Mouse (Mus musculus): ENCODE data around the gene Nbr1. TPM values are rescaled to one million over a fixed set of nuclear protein-coding genes. Genes with fewer than 3 reads are reported as not detected.

Gene Nbr1
- 100 to 1,000 TPM; 161 to 165 TPM for total RNA-seq (2021)
- long read RNA-seq, full-length matches to known transcripts, result 14 of 41 reads
- long read RNA-seq, partial matches to known transcripts, result 22 of 41 reads
- long read RNA-seq, other reads (novel, unspliced or antisense), result 5 of 41 reads

DNA sequence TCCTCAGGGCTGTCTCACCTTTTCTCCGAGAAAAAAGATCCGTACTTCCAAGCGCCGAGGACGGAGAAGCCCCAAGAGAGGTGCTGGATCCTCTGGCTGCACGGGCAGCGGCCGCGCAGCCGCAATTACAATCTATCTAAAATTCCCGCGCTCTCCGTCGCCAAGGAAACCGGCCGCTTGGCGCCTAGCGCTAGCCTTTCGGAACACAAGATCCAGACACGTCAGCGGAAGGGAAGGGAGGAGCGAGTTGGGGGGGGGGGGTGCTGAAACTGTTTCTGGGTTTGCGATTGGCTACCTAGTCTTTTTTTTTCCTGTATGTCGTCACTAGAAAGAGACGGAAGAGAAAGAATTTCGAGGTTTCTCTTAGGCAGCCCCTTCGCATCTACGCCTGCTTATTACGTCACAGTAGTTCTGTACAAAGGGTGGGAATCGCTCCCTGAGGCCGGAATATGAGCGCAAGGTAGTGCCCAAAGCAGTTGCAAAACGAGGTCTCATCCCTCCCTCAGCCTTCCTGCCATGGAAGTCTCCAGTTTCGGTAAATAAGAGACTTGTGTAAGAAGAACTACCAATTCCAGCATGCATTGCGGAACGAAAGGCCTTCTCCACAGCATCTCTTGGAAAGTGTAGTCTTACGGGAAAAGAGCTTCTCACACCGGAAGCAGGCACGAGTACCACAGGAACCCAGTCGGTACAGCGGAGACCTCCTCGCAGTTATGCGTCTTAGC lies at the start of gene Nbr1, which contains the start of gene Brca1:
Gene Nbr1 (plus strand): TSS at position 399 of the 725 bp plus-strand sequence.
Gene Brca1 (minus strand): TSS at position 205 of the 725 bp plus-strand sequence.
- peak; percentile 82 to 87 for DNase-seq (ENCODE audit: low spot score in 2 of 2)

DNA sequence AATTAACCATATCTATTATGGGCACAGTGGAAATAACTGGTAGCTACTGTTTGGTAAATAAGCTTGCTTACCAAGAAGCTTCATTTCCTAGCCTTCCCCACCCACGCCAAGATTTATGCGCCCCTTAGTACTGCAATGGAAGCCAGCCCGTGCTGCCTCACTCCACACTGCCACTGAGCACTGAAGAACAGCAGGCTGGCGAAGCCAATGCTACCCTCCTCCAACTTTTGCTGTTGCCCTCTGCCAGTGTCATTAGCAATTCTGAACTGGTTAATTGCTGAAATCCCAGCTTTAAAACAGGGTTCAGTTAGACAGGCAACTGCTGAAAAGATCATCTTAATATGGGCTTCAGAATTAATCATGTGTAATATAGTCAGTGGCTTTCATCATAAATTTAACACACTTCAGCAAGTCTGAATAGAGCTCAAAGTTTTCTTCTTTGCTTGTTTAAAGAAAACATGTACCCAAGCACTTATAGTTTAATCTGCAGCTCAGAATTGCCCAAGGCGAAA lies 45.6 kb upstream of the Nbr1 start:
- peak; percentile 23 to 38 for DNase-seq (ENCODE audit: low spot score in 2 of 2)

DNA sequence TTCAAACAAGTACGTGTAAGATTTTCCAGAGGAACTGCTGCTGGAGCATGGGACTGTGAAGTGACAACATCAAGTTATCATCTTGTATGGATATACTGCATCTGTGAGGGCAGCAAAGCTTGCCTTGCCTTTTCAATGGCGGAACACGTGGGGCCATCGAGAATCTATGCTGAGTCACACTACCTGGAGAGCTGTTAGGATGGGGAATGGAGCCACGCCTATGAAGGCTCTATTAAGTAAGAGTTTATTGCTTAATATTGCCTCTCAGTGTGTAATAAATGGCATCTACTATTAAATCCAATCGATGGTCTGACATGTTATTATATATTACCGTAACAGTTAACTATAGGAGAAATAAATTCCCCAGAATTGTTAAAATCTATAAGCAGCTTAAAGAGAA lies 44.9 kb upstream of the Nbr1 start:
- no peak for DNase-seq (ENCODE audit: low spot score in 2 of 2)

DNA sequence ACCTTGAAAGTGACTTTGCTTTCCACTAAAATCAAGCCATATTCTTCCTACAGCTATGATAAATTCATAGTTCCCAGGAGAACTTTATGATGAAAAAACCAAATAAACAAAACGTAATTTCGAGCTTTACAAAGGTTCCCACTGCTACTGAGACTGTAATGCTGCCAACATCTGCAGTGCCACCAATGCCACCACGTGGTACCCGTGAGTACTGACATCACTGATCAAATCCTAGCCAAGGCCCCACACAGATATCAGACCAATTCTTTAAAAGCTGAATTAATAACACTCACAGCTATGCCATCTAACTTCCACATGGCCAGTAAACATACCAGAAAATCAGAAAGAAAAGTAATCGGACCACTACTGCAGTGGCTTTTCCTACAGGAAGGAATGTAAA lies 33.0 kb upstream of the Nbr1 start:
- DNase-seq (ENCODE audit: low spot score in 2 of 2), result peak in 1 of 2 experiments; percentile 28

DNA sequence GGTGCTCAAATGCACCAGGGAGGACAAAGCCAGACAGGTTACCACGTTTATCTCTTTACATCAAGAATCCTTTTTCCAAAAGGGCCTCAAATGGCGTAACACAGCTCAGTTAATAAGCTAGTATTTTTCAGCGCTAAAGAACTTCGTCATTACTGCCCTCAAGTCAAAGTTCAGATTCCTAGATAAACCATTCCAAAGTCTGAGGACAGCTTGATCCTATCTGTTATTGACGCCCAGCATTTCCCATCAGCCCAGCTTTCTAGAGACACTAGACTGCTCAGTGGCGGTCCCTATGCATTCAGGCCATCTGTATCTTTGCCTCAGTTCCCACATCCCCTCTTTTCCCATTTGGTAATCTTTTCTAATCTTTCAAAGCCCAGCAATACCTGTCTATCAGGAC lies 32.6 kb upstream of the Nbr1 start:
- no peak for DNase-seq (ENCODE audit: low spot score in 2 of 2)

DNA sequence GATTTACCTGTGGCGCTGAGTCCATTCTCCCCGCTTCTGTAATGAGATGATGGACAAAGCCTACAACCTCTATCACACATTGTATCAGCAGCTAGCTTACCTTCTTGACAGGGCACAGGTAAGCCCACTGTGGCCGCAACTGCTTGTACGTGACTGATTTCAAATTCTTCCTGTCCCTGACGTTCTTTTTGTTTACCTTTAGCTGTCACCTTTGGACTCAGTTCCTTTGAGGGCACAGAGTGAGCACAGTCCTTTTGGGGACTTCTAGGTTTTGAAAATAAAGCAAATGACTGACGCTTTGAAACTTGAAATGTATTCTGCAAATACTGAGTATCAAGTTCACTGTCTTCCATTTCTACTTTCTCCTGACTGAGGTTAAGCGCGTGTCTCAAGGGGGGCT lies 27.5 kb upstream of the Nbr1 start:
- DNase-seq (ENCODE audit: low spot score in 2 of 2), result no peak

DNA sequence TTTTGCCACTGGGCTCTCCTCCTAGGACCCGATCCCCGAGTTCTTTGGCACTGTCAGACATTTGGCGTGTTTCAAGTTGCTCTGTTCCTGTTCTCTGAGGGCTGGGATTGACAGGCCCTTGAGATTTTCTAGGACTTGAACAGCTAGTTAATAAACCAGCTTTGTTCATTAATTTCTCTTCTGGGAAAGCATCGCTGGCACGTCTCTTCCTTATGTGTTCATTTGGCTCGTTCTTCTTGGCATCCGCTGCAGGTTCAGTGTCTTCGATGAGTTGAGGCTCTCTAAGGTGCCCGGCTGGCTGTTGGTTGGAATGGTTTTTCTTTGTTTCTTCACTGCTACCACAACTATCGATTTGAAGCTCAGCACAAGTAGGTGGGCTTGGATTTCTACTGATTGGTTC lies 26.9 kb upstream of the Nbr1 start:
- no peak for DNase-seq (ENCODE audit: low spot score in 2 of 2)

DNA sequence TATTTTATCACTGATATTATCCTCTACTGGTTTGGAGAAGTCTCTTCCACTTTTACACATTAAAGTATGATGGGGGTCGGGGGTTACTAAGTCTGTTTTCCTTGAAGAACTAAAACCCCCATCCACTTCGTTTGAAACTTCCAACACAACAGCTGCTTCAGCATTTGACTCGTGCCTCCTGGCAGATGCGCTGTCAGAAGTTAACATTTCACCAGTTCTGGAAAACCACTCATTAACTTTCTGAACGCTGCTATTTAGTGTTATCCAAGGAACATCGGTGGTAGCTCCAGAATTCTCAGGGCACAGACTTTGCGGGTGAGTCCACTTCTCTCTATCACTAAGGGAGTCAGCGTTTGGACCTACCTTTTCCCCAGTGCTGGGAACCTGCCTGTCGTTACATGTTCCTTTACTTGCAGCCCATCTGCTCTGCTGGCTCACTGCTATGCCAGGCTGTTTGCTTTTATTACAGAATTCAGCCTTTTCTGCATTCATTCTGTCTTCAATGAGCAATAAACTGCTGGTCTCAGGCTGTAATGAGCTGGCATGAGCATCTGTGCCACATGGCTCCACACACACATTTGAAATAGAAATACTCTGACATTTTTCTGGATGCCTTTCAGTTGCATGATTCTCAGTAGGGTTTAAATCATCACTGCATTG lies 25.9 kb upstream of the Nbr1 start:
- DNase-seq (ENCODE audit: low spot score in 2 of 2), result peak; percentile 57 to 63

DNA sequence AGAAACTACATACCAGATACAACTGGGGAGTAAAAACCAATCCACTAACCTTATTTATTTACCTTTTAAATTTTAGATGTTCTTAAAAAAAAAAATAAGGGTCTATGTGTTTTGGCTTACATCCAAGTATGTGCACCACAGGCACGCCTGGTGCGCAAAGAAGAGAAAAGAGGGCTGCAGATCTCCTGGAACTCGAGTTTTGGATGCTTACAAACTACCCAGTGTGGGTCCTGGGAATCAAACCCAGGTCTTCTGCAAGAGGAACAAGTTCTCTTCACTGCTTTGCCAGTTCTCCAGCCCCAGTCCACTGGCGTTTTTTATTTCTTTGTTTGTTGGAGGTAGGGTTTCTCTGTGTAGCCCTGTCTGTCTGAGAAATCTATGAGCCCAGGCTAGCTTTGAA lies 25.3 kb upstream of the Nbr1 start:
- no peak for DNase-seq (ENCODE audit: low spot score in 2 of 2)

DNA sequence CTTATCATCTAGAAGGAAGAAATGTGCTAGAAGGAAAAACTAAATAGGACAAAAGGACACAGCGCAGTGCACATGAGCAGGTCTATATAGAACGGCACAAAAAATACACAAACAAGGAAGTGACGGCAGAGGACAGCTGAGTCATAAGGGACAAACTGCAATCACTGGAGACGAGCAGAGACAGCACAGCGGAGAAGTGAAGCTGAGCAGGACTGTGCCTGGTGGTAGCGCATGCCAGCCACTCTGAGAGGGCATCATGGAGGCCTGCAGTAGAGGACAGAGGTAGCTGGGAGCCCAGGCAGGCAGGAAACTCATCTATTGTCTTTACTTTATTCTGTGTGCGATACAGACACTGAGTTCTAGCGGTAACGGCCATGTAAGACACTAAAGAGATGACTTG lies 8.4 kb upstream of the Nbr1 start:
- no peak for DNase-seq (ENCODE audit: low spot score in 2 of 2)

DNA sequence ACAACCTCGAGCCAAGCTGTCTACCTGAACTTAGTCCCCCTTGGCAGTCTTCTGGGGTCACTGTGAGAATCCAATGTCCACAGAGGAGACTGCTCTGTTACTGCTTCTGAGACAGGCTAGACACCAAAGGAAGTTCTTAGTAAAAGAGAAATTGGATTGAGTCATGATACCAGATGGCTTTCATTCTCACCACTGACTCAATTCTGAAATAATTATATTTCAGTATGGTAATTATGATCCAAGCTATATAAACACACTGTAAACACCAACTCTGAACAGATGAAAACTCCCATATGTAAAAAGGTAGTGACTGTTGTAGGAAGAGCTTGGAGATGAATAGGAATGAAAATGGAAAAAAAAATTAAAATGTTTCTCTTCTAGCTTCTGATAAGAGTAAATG lies 7.8 kb upstream of the Nbr1 start:
- no peak for DNase-seq (ENCODE audit: low spot score in 2 of 2)

DNA sequence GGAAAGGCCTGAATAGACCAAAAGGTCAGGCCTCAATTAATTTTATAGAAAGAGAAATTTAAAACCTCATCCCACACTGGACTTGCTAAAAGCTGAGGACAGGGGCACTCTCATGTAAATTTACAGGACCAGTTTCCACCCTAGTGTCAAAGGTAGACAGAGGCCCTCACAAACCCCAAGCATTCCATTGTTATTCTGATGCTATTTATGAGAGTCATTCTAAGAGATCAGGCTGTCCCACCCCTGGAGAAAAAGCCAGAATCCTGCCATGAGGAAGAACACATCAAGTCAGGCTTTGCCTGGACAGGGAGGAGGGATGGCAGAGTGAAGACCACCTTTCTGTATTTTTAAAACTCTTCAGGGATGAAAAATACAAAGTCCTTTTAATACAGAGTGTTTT lies 3.4 kb upstream of the Nbr1 start:
- DNase-seq (ENCODE audit: low spot score in 2 of 2), result no peak

DNA sequence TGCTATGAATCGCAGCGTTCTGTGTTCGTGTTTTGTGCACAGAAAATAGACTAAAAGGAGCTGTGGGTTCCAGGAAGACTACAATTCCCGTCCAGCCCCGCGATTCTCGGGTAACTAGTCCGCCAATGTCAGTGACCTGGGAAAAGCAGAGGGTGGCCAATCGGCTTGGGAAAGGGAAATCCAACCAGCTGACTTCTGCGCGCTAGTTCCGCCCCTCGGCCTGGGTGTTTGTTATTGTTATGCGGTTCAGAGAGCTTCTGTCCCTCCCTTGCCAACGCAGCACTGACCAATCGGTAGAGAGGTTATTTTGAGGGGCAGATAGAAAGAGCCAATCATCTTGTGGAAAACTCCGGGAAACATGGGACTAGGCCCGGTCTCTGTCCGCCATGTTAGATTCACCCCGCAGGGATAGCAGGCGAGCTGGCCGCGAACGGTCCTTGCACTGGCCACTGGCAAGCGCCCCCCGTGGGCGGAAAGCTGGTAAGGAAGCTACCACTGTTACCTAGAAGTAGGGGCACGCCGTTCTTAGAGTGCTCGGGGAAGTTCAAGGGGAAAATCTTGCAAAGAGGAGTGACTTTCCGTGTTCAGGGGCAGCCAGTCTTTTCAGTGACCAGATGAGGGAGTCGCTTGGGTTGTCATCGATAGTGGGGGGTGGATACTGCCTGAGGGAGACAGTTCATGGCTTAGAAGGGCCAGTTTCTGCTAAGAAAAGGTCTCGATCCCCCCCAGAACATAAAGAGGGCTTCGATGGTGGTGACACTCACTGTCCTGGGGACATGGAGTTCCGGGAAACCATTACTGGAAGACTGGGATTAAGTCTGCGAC lies 739 bp downstream of the Nbr1 start:
- peak; percentile 93 to 95 for DNase-seq (ENCODE audit: low spot score in 2 of 2)

DNA sequence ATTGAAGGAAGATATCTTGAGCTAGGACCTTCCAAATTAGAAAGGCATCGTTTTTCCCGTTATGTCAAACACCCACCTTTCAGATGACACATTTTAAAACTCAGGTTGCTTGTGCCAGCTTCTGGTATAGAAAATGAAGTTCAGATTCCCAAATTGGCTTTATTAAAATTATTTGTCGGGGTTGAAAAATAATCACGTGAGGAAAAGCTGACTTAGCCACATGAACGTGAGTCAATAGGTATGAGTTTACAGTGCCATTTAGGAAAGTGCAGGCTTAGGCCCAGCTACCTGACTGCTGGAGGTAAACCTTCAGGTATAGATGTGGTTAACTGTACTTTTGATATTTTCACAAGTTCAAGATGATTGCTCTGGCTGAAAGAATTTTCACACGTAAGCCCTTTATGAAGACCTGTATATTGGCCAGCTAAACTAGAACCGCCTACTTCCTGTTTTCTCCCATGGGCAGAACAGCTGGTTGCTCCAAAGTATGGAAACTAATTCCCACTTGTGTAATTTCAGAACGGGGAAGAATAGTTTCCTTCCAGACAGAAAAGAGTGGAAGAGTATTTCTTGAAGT lies 1.5 kb downstream of the Nbr1 start:
- no peak for DNase-seq (ENCODE audit: low spot score in 2 of 2)

DNA sequence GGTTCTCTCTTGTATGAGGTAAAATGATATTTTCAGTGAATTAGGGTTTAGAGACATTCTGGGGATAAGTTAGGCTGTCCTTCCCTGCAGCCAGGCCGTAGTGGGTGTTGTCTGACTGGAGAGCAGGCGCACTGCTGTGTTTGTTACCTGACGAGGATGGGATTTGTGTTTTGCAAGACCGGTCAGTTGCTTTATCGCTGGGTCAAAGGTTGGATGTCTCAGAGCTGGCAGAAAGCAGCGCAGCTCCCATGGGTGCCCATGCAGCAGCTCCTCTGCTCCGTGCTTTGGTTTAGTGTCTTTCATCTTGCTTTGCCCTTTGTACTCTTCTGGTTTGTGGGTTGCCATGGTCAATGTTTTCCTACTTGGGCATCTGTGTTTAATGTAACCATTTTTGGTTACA lies 4.6 kb downstream of the Nbr1 start:
- DNase-seq (ENCODE audit: low spot score in 2 of 2), result no peak

DNA sequence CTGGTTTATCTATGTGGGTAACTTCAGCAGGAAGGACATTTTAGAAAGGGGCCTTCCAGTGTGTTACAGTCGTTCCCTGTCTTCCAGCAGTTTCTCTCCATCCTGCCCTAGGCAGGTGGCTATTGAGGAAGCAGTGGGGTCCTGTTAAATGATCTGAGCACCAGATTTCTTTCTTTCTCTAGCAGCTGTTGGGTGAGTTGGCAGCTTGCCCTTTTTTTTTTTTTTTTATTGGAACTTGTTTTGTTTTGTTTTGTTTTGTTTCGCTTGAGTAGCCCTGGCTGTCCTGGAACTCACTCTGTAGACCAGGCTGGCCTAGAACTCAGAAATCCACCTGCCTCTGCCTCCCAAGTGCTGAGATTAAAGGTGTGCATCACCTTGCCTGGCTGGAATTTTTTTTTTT lies 5.0 kb downstream of the Nbr1 start:
- DNase-seq (ENCODE audit: low spot score in 2 of 2), result no peak

DNA sequence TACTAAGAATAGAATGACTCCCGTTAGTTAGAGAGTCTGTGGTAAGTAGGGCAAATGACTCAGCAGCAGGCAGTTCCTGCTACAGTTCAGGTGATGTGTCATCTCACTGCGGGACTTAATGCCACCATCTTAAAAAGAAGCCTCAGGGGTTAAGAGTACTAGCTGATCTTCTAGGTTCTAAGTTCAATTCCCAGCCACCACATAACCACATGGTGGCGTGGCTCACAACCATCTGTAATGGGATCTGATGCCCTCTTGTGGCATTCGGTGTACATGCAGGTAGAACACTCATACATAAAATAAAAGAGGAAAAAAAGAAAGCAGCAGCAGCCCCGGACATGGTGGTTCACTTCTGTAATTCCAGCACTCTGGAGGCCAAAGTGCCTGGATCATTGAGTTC lies 10.4 kb downstream of the Nbr1 start:
- peak; percentile 55 to 67 for DNase-seq (ENCODE audit: low spot score in 2 of 2)

DNA sequence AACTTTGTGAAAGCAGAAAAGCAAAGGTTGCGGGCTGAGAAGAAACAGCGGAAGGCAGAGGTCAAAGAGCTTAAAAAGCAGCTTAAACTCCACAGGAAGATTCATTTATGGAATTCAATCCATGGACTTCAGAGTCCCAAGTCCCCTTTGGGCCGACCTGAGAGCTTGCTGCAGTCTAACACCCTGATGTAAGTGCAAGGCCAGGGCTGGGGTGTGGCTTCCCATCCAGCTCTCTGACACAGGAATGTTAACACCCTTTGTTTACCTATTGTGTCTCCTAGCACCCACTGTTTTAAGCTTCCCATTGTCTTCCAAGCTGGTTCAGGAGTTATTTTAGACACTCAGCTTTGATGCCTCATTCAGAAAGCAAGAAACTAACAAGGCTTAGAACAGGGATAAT lies 16.5 kb downstream of the Nbr1 start:
- DNase-seq (ENCODE audit: low spot score in 2 of 2), result no peak

DNA sequence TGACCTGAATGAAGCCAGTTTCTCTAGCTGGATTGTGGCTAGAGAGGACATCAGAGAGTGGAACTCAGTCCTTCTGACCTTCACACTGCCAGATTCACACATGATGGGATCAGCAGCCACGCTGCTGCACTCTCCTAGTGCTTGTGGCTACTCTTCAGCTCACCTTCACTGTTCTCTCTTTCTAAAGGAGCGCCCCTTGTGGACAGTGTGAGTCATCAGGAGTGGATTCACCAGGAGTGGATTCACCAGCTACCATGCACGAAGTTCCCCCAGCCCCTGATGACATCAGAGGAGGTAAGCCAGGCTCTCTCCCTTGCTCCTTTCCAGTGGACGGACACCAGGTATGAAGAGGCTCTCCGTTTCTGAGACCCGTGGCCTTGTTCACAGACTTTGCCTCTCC lies 24.2 kb downstream of the Nbr1 start:
- no peak for DNase-seq (ENCODE audit: low spot score in 2 of 2)

DNA sequence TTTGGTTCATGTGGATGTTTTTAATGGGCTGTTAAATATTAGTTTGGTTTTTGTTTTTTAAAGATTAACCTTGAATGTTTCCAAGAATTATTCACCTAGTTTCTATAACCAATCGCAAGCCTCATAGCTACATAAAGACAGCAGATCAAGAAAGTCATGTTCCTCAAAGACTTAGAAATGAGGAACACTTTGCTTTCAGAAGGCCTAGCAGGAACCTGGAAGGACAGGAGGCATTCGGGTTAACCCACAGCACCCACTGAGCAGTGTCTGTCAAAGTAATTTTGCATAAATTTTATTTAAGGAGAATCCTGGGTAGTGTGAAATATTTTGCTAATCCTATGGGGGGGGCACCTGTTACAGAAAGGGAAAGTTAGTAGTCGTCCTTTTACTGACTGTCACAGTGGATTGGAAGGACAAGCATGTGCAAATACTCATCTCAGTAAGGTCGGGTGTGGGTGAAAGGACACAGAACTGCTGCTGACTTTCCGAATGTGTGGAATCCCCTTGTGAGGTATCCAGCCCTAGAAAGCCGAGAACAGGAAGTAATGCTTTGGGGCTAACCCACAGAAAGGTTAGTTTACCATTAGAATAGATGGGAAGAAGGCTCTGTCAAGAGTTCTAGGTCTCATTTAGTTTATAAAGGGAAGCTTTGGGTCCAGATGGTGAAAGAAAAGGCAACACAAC lies 29.3 kb downstream of the Nbr1 start:
- DNase-seq (ENCODE audit: low spot score in 2 of 2), result no peak

All from layer of hippocampus, postnatal 10 days (tissue).